Mouse (Mus musculus): Measurements from ENCODE around the gene Olfr917.

Gene Olfr917

DNA sequence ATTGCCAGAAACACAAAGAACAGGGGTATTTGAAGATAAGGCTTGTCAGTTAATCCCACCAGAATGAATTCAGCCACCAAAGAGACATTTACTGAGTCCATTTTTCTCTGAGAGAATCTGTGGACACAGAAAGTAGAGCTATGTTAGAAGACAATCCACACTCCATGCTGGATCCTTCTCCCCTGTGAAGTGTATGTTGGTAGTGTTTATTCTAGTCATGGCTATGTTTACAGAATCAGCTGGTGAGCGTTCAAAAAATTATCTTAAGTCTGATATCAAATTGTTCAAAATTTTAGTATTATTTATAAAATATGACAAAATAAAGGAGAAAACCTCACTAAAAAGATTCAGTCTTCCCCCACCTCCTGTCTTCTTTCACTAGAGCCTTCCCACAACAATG is at the start of gene Olfr917:
Gene Olfr917, minus strand, starts transcription at position 101 of the 400 bp plus-strand sequence.
- no peak for DNase-seq (ENCODE audit: extremely low spot score)

DNA sequence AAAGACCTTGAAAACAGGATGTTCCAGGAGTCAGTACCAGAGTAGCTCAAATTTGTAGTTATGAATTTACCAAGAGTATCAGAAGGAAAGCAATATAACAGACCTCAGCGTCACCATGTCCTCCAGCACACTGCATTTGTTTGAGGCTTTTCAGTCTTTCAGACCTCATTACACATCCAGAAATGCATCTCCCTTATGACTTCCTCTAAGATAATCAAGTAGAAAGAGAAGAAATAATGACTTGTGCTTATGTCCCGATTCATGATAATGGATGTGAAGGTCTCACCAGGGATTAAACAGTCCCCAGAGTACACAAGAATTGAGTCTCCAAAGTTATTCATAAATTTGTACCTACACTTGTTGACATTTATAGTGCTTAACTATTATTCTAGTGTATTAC is 8.9 kb upstream of the Olfr917 start, which contains the start of gene Olfr918:
Gene Olfr918, minus strand, starts transcription at position 101 of the 400 bp plus-strand sequence.
- DNase-seq (ENCODE audit: extremely low spot score) = no peak

DNA sequence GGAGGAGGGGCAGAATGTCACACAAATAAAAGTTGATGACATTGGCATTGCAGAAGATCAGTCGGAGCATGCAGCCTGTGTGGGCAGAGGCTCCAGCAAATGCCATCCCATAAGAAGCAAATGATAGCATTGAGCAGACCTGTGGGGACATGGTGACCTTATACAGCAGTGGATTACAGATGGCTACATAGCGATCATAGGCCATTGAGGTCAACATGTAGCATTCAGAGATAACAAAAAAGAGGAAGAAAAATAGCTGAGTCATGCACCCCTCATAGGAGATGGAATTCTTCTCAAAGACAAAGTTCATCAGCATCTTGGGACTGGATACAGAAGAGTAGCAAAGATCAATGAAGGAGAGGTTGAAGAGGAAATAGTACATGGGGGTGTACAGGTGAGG is 7.2 kb upstream of the Olfr917 start:
- no peak for DNase-seq (ENCODE audit: extremely low spot score)

DNA sequence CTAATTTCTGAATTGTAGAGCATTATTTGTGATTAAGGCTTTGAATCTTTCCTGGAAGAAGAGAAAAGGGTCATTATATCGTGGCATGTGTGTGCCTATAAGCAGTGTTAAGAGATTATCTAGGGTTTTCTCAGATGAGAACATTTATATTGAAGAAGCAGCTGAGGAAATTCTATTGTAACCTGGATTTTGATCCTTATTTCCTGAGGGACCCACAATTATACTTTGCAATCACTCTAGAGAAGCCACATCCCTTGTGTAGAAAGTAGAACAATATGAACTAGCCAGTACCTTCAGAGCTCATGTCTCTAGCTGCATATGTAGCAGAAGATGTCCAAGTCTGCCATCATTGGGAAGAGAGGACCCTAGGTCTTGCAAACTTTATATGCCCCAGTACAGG is 5.9 kb downstream of the Olfr917 start, which contains the start of gene Olfr916:
Gene Olfr916, minus strand, starts transcription at position 101 of the 400 bp plus-strand sequence.
- DNase-seq (ENCODE audit: extremely low spot score) = no peak

DNA sequence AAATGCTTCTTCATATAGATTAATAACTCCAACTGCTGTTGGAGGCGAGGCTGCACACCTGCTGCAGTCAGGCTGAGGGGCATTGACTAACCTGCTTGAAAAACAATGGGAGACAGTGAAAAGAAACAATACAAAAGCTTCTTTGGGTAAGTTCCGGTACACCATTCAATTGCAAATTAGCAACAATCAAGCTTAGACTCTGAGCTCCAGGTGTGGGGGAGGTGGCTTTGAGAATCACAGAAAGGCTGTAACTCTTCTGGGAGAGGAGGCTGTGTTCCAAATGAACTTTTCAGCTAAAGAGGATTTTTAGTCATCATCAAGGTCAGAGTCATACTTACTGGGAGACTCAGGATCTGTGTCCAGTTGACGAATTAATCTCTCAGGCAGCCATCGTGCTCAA is 33.2 kb downstream of the Olfr917 start:
- no peak for DNase-seq (ENCODE audit: extremely low spot score)
